Mouse (Mus musculus) liver, postnatal 0 days (tissue): ENCODE measurements around the gene Cblc. TPM values are rescaled to one million over a fixed set of nuclear protein-coding genes. Genes with fewer than 3 reads are reported as not detected.
"Not testable (repeated sequence)": the region's sequence is repeated elsewhere in the genome, so short reads cannot be mapped to it uniquely, and the experiment has no call there.

Experiments
- ATAC-seq: fragments of 200-750 bp; cut with Nextera tagmentation; 2 replicates; pipeline ENCODE4 v1.8.0; 2017; ENCODE audit warnings: mild to moderate bottlenecking, moderate library complexity
- DNase-seq: peaks from one replicate; pipeline ENCODE4 v3.0.0-alpha.2; 2016
- H3K27ac ChIP-seq: fragments of 300-500 bp; sonication (generic); 2 replicates; pipeline ENCODE4 v1.5.1; 2014; ENCODE audit warnings: antibody characterized with exemption, moderate library complexity, mild to moderate bottlenecking, low read depth
- H3K27me3 ChIP-seq: fragments of 300-500 bp; sonication (generic); 2 replicates; pipeline ENCODE4 v1.6.1; 2014; ENCODE audit warnings: low read length, control low read depth, mixed read lengths; ENCODE audit not compliant: insufficient read depth
- H3K36me3 ChIP-seq: fragments of 300-500 bp; sonication (generic); replicated peaks from 2 replicates; pipeline ENCODE4 v1.6.1; 2014; ENCODE audit warnings: mild to moderate bottlenecking, control low read depth, low read length, moderate library complexity, mixed read lengths; ENCODE audit not compliant: insufficient read depth
- H3K4me1 ChIP-seq: fragments of 300-500 bp; sonication (generic); 2 replicates; pipeline ENCODE4 v1.6.1; 2014; ENCODE audit warnings: antibody characterized with exemption, mild to moderate bottlenecking, control low read depth; ENCODE audit not compliant: insufficient read depth
- H3K4me2 ChIP-seq: fragments of 300-500 bp; sonication (generic); 2 replicates; pipeline ENCODE4 v1.6.1; 2014; ENCODE audit warnings: low read depth, mild to moderate bottlenecking, low read length, moderate library complexity, mixed read lengths
- H3K4me3 ChIP-seq: fragments of 300-500 bp; sonication (generic); 2 replicates; pipeline ENCODE4 v1.5.1; 2014; ENCODE audit warnings: low read depth, low read length
- H3K9ac ChIP-seq: fragments of 300-500 bp; sonication (generic); replicated peaks from 2 replicates; pipeline ENCODE4 v1.6.1; 2014; ENCODE audit warnings: mild to moderate bottlenecking, moderate library complexity
- H3K9me3 ChIP-seq: fragments of 300-500 bp; sonication (generic); 2 replicates; pipeline ENCODE4 v1.6.1; 2016; ENCODE audit warnings: mild to moderate bottlenecking, control low read depth, low read length, mixed read lengths
- CTCF ChIP-seq: sonication (generic); IDR thresholded peaks from 2 replicates; pipeline ENCODE4 v1.5.1; 2016; ENCODE audit warnings: antibody characterized with exemption, low read depth
- EP300 ChIP-seq: IDR thresholded peaks from 2 replicates; pipeline ENCODE4 v1.6.1; 2016; ENCODE audit warnings: antibody characterized with exemption, low read depth, mild to moderate bottlenecking
- WGBS: fragments of 180-500 bp; shearing (Covaris S2); extraction: QIAGEN DNeasy Blood & Tissue Kit; methylation state at CpG from one replicate; pipeline ENCODE4 v1.1.7; 2014; ENCODE audit not compliant: insufficient replicate concordance; 5-methylcytosine and 5-hydroxymethylcytosine counted together
- polyA plus RNA-seq: library from polyadenylated mRNA; unstranded; fragments of >200 nt; fragmentation: Nextera tagmentation; extraction: Ambion mirVana; gene quantifications from 2 replicates; pipeline ENCODE4 v1.2.1, GENCODE M21; 2015

Cblc gene
- polyA plus RNA-seq, 1 experiment from 2014 or later, result 9.6 TPM

DNA sequence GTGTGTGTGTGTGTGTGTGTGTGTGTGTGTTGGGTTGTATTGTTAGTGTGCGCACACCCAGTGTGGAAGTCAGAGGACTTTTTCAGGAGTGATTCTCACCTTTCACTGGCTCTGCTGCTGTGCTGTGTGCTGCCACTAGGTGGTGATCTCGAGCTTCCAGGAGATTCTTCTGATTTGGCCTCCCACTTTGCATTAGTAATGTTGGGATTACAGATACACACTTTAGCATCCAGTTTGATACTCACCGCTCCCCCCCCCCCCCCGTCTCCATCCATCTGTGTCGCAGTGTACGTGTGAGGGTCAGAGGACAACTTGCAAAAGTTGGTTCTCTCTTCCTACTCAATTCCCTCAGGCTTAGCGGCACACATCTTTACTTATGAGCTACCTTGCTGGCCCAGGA is 6.4 kb upstream of the Cblc start:
- Histone ChIP-seq H3K27me3 (no peaks in the 10 kb centered on the region), H3K4me3 (no peak overlapping the region), H3K4me1 (peaks cover 8% of the 10 kb centered on the region), H3K9ac (no peak overlapping the region), H3K9me3 (no peaks in the 10 kb centered on the region), H3K27ac (no peak overlapping the region), H3K36me3 (no peaks in the 10 kb centered on the region), H3K4me2 (no peak overlapping the region)
- TF ChIP-seq CTCF, result peak; percentile 92
- TF ChIP-seq EP300, result no peak
- DNase-seq (peak; percentile 82), ATAC-seq (peak; percentile 17; the same call in 1 of the 2 replicates)
- 18% methylated on average over 7 of the region's 7 CpGs for WGBS

DNA sequence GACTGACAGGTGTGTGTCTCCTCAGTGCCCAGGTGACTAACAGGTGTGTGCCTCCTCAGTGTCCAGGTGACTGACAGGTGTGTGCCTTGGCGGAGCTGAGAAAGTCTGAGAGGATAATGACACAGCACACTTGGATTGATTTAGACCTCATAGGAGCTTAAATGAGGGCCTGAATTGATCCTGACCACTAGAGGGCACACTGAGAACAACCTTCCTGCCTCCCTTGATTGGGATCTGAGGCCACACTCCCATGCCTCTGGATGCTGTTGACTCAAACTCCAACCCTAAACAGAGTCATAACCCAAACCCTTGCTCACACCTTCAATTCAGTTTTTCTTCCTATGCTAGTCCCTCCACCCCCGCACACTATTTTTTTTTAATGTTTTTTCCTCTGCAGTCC is 4.2 kb upstream of the Cblc start:
- no peak overlapping the region for H3K27ac ChIP-seq
- no peak overlapping the region for H3K9ac ChIP-seq
- H3K36me3 ChIP-seq, result no peaks in the 10 kb centered on the region
- 38% methylated on average over 2 of the region's 2 CpGs for whole genome bisulfite sequencing
- no peaks in the 10 kb centered on the region for H3K27me3 ChIP-seq
- TF ChIP-seq CTCF (peak; percentile 84), EP300 (no peak)
- no peak overlapping the region for H3K4me3 ChIP-seq
- no peak overlapping the region for H3K4me2 ChIP-seq
- peaks cover 8% of the 10 kb centered on the region for H3K4me1 ChIP-seq
- ATAC-seq (no peak), DNase-seq (peak; percentile 44)
- no peaks in the 10 kb centered on the region for H3K9me3 ChIP-seq

DNA sequence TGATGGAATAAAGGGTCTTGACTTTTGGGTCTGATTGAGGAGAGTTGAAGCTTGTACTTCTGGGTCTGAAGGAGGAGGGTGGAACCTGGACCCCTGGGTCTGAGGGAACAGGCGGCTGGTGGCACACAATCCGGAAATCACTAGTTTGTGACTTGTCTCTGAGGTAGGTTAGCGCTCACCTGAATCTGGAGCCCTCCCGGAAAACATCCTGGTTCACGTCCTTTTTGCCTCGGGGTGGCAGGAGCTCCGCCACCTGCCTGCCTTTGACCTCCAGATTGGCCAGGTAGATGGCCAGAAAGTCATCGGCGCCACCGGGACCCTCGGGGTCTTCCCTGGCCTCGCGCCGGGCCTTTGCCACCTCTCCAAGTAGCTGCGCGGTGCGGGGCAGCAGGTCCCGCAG is 355 bp downstream of the Cblc start:
- H3K27me3 ChIP-seq, result no peaks in the 10 kb centered on the region
- H3K4me2 ChIP-seq, result peak overlapping the region; percentile 61
- H3K27ac ChIP-seq, result no peak overlapping the region
- H3K4me3 ChIP-seq, result peak overlapping the region; percentile 33
- WGBS, result 14% methylated on average over 18 of the region's 18 CpGs
- no peak for ATAC-seq
- no peaks in the 10 kb centered on the region for H3K36me3 ChIP-seq
- peaks cover 7% of the 10 kb centered on the region; the same call in 1 of the 2 replicates for H3K4me1 ChIP-seq
- DNase-seq, result no peak
- H3K9ac ChIP-seq, result peak overlapping the region; percentile 27; the same call in 1 of the 2 replicates
- no peaks in the 10 kb centered on the region for H3K9me3 ChIP-seq
- no peak for TF ChIP-seq EP300
- TF ChIP-seq CTCF, result no peak

DNA sequence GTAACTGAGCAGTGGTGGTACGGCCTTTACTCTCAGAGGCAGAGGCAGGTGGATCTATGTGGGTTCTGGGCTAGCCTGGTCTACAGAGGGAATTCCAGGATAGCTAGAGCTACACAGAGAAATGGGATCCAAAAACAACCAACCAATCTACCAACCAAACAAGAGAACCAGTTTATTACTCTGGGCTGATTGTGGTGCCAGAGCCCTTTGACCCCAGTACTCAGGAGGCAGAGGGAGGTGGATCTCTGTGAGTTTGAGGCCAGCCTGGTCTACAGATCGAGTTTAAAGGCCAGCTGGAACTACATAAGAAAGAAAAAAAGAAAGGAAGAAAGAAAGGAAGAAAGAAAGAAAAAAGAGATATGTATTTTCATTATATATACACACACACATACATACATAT is 1.4 kb downstream of the Cblc start:
- 65% methylated on average over 2 of the region's 2 CpGs for WGBS
- Histone ChIP-seq H3K4me1 (peaks cover 7% of the 10 kb centered on the region; the same call in 1 of the 2 replicates), H3K9ac (no peak overlapping the region), H3K27ac (no peak overlapping the region), H3K9me3 (no peaks in the 10 kb centered on the region), H3K4me2 (no peak overlapping the region), H3K27me3 (no peaks in the 10 kb centered on the region), H3K36me3 (no peaks in the 10 kb centered on the region), H3K4me3 (no peak overlapping the region)
- no peak for ATAC-seq
- TF ChIP-seq CTCF, result no peak
- no peak for TF ChIP-seq EP300
- no peak for DNase-seq

DNA sequence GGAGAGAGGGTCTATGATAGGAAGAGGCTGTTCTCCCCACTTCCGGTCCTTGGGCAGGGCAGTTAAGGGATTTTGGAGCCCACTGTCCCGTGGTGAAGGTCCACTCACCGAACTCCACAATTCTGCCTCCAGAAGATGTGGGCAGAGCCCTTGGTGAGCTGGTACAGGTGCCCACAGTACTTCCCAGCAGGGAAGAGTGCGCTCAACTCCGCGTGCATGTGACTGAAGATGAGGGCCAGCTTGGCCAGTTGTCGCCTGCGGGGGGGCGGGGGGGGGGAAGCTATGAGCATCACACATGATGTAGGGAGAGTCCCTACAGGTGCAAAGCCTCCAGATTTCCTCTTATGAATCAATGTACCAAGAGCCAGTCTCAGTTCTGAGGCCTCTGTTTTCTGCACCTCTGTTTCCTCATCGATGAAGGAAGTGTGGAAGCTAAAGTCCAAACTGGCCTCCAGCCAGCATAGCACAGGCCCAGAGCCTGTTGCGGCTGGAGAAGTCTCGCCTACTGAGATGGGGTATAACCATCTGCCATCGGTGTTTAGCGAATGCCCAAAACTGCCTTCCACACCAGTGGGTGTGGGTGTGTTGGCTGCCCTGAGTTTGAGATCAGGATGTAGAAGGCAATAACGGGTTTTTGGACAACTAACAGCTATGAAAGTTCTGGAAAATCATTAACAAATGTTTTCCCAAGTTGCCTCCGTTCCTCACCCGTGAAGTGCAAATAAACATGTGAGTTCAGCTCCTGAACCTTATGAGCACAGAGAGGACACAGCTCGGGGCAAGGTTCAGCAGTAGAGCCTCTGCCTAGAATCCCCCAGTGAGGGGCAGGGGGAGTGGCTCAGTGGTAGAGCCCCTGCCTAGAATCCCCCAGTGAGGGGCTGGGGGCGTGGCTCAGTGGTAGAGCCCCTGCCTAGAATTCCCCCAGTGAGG is 3.6 kb downstream of the Cblc start:
- ATAC-seq (peak; percentile 77), DNase-seq (no peak)
- 70% methylated on average over 19 of the region's 19 CpGs for WGBS
- 0 out of 2 replicates have a peak, but pooled peaks have one; percentile 32 for TF ChIP-seq EP300
- no peak for TF ChIP-seq CTCF
- no peaks in the 10 kb centered on the region for H3K27me3 ChIP-seq
- H3K4me2 ChIP-seq, result no peak overlapping the region
- H3K9ac ChIP-seq, result no peak overlapping the region
- H3K4me3 ChIP-seq, result no peak overlapping the region
- H3K4me1 ChIP-seq, result peaks cover 10% of the 10 kb centered on the region; the same call in 1 of the 2 replicates
- no peaks in the 10 kb centered on the region for H3K9me3 ChIP-seq
- peak overlapping the region; percentile 90 for H3K27ac ChIP-seq
- no peaks in the 10 kb centered on the region for H3K36me3 ChIP-seq

DNA sequence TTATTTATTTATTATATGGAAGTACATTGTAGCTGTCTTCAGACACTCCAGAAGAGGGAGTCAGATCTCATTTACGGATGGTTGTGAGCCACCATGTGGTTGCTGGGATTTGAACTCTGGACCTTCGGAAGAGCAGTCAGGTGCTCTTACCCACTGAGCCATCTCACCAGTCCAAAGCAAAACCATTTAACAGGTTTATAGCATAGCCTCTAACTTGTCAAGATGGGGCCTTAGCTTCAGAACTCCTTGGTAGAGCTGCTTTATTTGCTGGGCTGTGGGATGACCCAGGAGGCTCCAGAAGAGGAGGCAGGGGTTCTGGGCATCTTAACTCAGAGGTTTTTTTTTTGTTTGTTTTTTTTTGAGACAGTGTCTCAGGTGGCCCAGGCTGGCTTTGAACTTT is 5.1 kb downstream of the Cblc start:
- WGBS, result 77% methylated on average over 2 of the region's 2 CpGs
- not testable (repeated sequence) for H3K36me3 ChIP-seq, H3K9me3 ChIP-seq, H3K4me2 ChIP-seq, H3K27me3 ChIP-seq, H3K27ac ChIP-seq, DNase-seq, ATAC-seq, H3K4me3 ChIP-seq, H3K9ac ChIP-seq
- peaks cover 10% of the 10 kb centered on the region; the same call in 1 of the 2 replicates for H3K4me1 ChIP-seq
